Mouse (Mus musculus): Measurements from ENCODE around the gene Kntc1. TPM values are rescaled to one million over a fixed set of nuclear protein-coding genes. Genes with fewer than 3 reads are reported as not detected.

The Kntc1 gene
- polyA plus RNA-seq, 1 experiment from 2014 or later: 7.2 TPM

DNA sequence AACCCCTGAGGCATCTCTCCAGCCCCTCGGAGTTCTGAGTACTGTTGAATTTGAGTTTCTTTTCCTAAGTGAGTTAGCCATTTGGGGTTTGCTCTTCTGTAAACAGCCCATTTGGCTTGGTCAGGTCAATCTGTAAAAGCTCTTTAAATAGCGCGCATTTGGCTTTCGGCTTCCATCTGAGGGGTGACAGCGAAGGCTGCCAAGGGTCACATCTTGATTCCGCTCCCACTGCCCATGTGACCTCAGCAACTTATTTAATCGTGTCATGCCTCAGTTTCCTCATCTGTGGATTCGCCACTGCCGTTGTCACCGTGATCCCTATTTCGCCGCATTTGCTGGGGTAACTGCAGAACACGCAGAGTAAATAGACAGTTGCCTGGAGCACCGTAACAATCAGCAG is 94.8 kb downstream of the Kntc1 start:
- no peaks in the 10 kb centered on the region for H3K4me1 ChIP-seq (replicated peaks)
- no peaks in the 10 kb centered on the region for H3K9me3 ChIP-seq
- no peak overlapping the region for H3K9ac ChIP-seq
- no peaks in the 10 kb centered on the region for H3K27me3 ChIP-seq
- no peak for ATAC-seq (ENCODE audit: low FRiP score, low read depth)
- no peaks in the 10 kb centered on the region for H3K36me3 ChIP-seq
- H3K4me3 ChIP-seq: no peak overlapping the region
- 88% methylated on average over 14 of the region's 14 CpGs for WGBS
- no peak overlapping the region for H3K4me2 ChIP-seq
- H3K27ac ChIP-seq (replicated peaks): no peak overlapping the region

DNA sequence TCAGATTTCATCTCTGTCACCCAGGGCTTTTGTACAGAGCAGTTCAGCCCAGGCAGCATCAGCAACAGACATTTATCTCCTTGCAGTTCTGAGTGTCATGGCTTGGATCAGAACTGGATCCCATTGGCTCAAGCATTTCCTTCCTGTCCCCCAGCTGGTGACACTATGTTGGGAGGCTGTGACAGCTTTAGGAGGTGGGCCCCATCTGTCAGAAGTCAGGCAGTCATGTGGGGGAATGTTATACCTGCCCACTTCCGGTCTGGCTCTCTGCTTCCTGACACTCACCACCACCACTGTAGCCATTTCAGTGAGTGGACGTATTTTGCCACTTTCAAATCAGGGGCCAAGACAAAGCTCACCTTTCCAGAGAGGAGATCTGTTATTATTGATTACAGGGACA is 101.9 kb downstream of the Kntc1 start:
- Histone ChIP-seq H3K27ac (replicated peaks) (no peak overlapping the region), H3K27me3 (no peaks in the 10 kb centered on the region), H3K9ac (no peak overlapping the region), H3K36me3 (no peaks in the 10 kb centered on the region), H3K4me1 (replicated peaks) (no peaks in the 10 kb centered on the region), H3K4me3 (no peak overlapping the region), H3K4me2 (no peak overlapping the region), H3K9me3 (no peaks in the 10 kb centered on the region)
- WGBS: 75% methylated on average over 2 of the region's 2 CpGs
- ATAC-seq (ENCODE audit: low FRiP score, low read depth): no peak

DNA sequence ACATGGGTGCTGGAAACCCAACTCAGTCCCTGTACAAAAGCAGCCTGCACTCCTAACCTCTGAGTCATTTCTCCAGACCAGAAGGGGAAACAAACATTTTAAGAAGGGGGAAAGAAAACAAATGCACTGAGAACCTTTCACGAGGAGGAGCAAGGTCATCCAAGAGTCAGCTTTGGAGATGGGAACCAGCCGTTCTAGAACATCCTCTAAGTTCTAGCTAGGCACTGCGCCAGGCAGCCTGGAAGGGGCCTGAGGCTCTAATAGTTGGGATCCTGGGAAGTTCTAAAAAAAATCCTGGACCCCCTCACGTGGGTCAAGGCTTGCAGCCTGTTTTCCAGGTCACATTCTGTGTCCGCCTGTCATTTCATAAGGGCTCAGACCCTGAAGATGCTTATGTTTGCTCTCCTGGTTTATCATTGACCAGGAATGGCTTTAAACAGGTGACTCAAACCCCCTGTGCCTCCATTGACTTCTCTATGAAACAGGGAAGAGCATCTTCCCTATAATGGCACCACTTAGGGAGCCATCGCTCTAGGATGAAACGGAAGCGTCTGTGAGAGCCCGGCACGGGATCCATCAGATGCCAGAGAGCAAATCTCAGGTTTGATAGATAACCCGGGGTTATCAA is 104.5 kb downstream of the Kntc1 start:
- Histone ChIP-seq H3K4me2 (no peak overlapping the region), H3K4me3 (no peak overlapping the region), H3K27ac (replicated peaks) (no peak overlapping the region), H3K4me1 (replicated peaks) (no peaks in the 10 kb centered on the region), H3K27me3 (no peaks in the 10 kb centered on the region), H3K9me3 (no peaks in the 10 kb centered on the region), H3K9ac (no peak overlapping the region), H3K36me3 (no peaks in the 10 kb centered on the region)
- WGBS: 94% methylated on average over 11 of the region's 11 CpGs
- ATAC-seq (ENCODE audit: low FRiP score, low read depth): no peak

DNA sequence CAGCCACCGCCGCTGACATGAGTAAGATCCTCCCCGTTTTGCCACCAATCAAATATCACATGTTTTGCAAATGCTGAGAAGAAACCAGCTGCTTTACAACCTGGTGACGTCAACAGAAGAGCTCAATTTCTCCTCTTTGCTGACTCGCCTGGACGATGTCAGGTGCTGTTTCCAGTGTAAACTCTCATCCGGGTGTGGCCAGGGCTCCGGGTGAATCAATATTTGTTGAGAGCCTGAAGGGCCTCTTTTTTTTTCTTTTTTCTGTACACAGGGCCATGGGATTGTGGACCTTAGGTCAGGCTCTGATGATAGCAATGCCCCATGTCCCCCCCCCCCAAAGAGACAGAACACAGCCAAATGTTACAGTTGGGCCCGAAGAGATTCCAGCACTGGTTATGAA is 105.0 kb downstream of the Kntc1 start:
- Histone ChIP-seq H3K27me3 (no peaks in the 10 kb centered on the region), H3K9ac (no peak overlapping the region), H3K4me3 (no peak overlapping the region), H3K4me1 (replicated peaks) (no peaks in the 10 kb centered on the region), H3K27ac (replicated peaks) (no peak overlapping the region), H3K9me3 (no peaks in the 10 kb centered on the region), H3K4me2 (no peak overlapping the region), H3K36me3 (no peaks in the 10 kb centered on the region)
- WGBS: 90% methylated on average over 9 of the region's 9 CpGs
- no peak for ATAC-seq (ENCODE audit: low FRiP score, low read depth)

DNA sequence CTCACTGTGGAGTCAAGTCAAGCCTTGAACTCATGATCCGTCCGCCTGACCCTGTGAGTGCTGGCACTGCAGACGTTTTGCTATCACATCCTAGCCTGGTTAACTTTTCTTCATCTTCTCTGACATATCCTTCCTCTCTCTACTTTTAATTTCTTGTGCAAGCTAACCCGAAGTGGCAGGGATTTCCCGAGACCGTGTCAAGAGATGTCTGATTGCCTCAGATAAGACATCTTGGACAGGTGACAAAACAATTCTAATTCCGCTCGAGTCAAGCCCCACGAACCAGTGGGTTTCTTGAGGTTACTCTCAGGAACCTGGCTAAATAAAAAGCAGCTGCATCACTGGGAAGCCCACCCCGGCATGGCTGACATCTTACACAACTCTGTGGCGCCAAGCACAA is 109.3 kb downstream of the Kntc1 start:
- Histone ChIP-seq H3K4me1 (replicated peaks) (no peaks in the 10 kb centered on the region), H3K27me3 (no peaks in the 10 kb centered on the region), H3K27ac (replicated peaks) (no peak overlapping the region), H3K9me3 (no peaks in the 10 kb centered on the region), H3K9ac (no peak overlapping the region), H3K36me3 (no peaks in the 10 kb centered on the region), H3K4me2 (no peak overlapping the region), H3K4me3 (no peak overlapping the region)
- ATAC-seq (ENCODE audit: low FRiP score, low read depth): no peak
- WGBS: 86% methylated on average over 11 of the region's 11 CpGs

DNA sequence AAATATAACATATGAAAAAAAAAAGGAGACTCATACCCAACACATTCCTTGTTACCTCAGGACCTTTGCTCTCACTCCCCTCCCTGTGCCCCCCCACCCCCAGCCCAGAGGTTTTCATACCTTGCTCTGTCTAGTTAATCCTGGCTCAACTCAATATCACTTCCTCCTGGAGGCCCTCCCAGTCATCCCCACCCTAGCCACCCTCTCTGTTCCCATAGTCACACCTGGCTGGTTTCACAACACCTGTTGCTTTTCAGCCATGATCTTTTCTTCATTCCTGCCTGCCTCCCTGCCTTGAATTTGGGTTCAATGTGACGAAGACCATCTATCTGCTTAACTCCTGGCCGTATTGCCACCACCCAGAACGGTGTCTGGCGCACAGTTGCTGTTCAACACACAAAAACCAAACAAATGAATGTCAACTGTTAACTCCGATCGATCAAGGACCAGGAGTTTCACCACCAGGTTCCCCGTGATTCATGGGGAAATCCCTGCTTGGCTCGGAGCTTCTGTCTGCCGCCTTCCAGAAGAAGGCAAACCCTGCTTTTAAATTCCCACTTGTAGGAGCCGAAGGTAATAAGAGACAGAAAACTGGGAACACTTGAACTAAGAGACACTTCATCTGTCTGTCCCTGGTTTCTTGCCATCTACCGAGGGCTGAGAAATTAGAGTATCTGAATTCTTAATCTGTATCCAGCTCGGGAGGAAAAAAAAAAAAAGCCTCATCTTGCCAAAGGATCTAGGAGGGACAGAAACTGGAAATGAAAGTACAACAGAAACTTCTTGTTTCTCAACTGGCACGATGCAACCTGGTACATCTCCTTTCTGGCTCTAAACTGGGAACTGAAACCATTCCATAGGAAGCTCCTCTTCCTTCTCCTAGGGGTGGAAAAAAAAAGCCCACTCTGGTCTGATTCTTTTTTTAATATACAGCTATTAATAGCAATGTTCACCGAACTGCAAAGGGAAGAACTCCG is 113.1 kb downstream of the Kntc1 start:
- no peak for ATAC-seq (ENCODE audit: low FRiP score, low read depth)
- Histone ChIP-seq H3K4me3 (no peak overlapping the region), H3K27me3 (no peaks in the 10 kb centered on the region), H3K9me3 (no peaks in the 10 kb centered on the region), H3K9ac (no peak overlapping the region), H3K4me2 (no peak overlapping the region), H3K27ac (replicated peaks) (no peak overlapping the region), H3K36me3 (no peaks in the 10 kb centered on the region), H3K4me1 (replicated peaks) (no peaks in the 10 kb centered on the region)
- 84% methylated on average over 15 of the region's 15 CpGs for WGBS

DNA sequence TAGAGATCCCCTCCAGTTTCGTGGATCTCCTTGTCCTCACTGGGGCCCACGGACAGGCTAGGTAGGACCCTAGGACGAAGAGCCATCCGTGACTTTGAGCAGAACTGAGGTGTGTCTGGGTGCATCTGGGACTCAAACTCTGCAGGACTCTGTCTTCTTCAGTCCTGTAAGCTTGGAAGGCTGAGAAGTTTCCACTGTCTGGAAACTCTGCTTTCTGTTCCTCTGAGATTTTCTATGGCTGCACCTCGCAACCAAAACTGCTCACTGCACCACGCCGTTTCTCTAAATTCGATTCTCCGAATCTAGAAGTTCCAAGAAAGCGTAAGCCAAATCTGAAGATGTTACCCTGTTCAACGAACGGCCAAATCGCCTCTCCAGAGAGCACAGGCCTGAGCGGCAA is 114.4 kb downstream of the Kntc1 start:
- 91% methylated on average over 14 of the region's 14 CpGs for WGBS

DNA sequence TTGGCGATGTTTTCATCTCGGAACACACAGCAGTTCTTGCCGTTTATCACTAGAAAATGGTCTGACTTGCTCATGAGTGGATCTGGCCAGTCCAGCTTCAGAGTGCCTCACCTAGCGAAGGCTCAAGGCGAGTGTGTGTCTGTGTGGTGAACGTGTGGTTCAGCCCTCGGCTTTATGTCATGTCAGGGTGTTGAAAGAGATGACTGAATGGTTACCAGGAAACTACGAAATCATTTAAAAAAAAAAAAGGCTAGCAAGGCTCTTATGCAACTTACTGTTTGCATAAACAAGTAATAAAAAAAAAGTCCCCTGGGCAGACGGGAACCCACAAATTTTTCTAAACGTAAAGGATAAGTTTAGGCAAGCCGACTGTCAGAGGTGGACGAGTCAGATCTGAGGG is 115.8 kb downstream of the Kntc1 start, which contains the start of gene Hcar2:
Gene Hcar2 (minus strand): TSS at position 135 of the 400 bp plus-strand sequence.
- Histone ChIP-seq H3K9me3 (no peaks in the 10 kb centered on the region), H3K4me1 (replicated peaks) (no peaks in the 10 kb centered on the region), H3K4me2 (no peak within 1 kb of the TSS), H3K27ac (replicated peaks) (no peak within 1 kb of the TSS), H3K4me3 (no peak within 1 kb of the TSS), H3K27me3 (no peaks in the 10 kb centered on the region), H3K9ac (no peak within 1 kb of the TSS), H3K36me3 (no peaks in the 10 kb centered on the region)
- ATAC-seq (ENCODE audit: low FRiP score, low read depth): no peak
- 80% methylated on average over 12 of the region's 12 CpGs for WGBS

More for the DNA sequence above, 114.4 kb downstream of the Kntc1 start:
- ATAC-seq (ENCODE audit: low FRiP score, low read depth): no peak
- H3K27ac ChIP-seq (replicated peaks): no peak overlapping the region
- H3K4me1 ChIP-seq (replicated peaks): no peaks in the 10 kb centered on the region
- no peak overlapping the region for H3K4me3 ChIP-seq
- no peak overlapping the region for H3K4me2 ChIP-seq
- H3K9me3 ChIP-seq: no peaks in the 10 kb centered on the region
- no peaks in the 10 kb centered on the region for H3K27me3 ChIP-seq
- no peaks in the 10 kb centered on the region for H3K36me3 ChIP-seq
- H3K9ac ChIP-seq: no peak overlapping the region

DNA sequence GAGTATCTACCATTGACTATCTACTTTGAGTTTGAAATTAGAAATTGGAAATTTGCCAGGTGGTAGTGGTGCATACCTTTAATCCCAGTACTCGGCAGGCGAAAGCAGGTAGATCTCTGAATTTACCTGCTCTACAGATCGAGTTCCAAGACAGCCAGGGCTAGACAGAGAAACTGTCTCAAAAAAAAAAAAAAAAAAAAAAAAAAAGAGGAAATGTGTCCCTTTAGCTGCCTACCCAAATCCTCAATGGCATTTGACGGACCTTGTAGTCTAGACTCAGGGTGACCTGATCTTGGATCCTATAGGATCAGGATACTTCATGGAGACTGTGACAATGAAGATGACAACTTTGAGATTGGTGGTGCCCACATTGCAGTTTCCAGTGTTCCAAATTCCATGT is 116.9 kb downstream of the Kntc1 start:
- ATAC-seq (ENCODE audit: low FRiP score, low read depth): no peak
- Histone ChIP-seq H3K4me1 (replicated peaks) (no peaks in the 10 kb centered on the region), H3K4me3 (no peak overlapping the region), H3K9me3 (no peaks in the 10 kb centered on the region), H3K9ac (no peak overlapping the region), H3K27ac (replicated peaks) (no peak overlapping the region), H3K36me3 (no peaks in the 10 kb centered on the region), H3K27me3 (no peaks in the 10 kb centered on the region), H3K4me2 (no peak overlapping the region)
- WGBS: 87% methylated on average over 4 of the region's 4 CpGs

DNA sequence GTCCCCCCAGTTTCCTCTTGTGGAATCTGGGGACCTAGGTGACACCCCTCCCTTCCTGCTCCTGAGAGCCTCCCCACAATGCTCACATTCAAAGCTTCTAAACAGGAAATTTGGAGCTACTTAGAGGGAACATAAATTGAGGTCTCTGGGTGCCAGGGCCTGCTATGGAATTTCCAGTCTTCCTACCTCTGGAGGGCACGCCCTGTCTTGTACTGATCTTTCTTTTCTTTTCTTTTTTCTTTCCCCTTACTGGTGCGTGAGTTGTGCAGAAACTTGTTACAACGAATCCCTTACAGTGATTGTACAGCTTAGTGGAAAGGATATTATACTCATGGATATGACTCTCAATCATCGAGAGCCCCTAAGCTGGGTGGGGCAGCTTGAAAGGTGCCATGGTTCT is 120.1 kb downstream of the Kntc1 start:
- Histone ChIP-seq H3K4me3 (no peak overlapping the region), H3K27me3 (no peaks in the 10 kb centered on the region), H3K36me3 (no peaks in the 10 kb centered on the region), H3K4me1 (replicated peaks) (no peaks in the 10 kb centered on the region), H3K9ac (no peak overlapping the region), H3K9me3 (no peaks in the 10 kb centered on the region), H3K4me2 (no peak overlapping the region), H3K27ac (replicated peaks) (no peak overlapping the region)
- 91% methylated on average over 4 of the region's 4 CpGs for whole genome bisulfite sequencing
- ATAC-seq (ENCODE audit: low FRiP score, low read depth): no peak
